Mouse (Mus musculus): ENCODE results near the gene H2-T23.

Gene H2-T23

GRCm38 (mm10) chr17:35981776-35982175 is 50.9 kb downstream of the H2-T23 start:
- WGBS: 88% methylated on average over 9 of the region's 9 CpGs

GRCm38 (mm10) chr17:35980363-35980754 is 52.3 kb downstream of the H2-T23 start:
- under 1% methylated on average over 29 of the region's 29 CpGs for WGBS

Measured in cerebral cortex, adult 2 months (tissue).